Mouse (Mus musculus): ENCODE results near the gene Phldb2. TPM values are rescaled to one million over a fixed set of nuclear protein-coding genes. Genes with fewer than 3 reads are reported as not detected.

The Phldb2 gene
- total and polyA plus RNA-seq, 3 experiments, result 0.55 TPM; not detected in 2

DNA sequence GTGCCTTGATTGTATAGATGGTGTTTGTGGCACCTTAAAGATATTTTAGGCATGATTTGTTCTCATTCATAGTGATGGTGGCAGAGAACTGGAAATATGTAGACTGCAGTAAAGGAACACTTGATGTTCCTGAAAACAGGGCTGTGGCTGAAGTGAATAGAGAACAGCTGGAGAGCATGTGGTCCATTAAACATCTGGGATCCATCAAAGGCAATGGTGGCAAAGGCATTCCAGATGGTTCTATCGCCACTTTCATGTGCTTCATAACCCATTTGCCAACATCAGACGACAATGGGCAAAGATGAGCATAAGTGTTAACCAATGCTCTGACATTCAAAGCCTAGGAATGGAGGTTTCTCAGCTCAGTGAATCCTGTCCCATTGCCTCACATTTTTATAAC, 56.8 kb downstream of the Phldb2 start:
- no peaks in the 10 kb centered on the region for H3K36me3 ChIP-seq (replicated peaks)
- H3K27me3 ChIP-seq (ENCODE audit: insufficient read depth, low read length), result no peaks in the 10 kb centered on the region
- no peak overlapping the region for H3K4me3 ChIP-seq (ENCODE audit: low read depth, low read length)
- DNase-seq (ENCODE audit: low spot score) (no peak), ATAC-seq (ENCODE audit: extremely low read depth, insufficient number of reproducible peaks, low FRiP score, poor library complexity, severe bottlenecking) (no peak)
- no peak for TF ChIP-seq CTCF (IDR thresholded peaks at IDR 0.05; ENCODE audit: low read depth, low read length)
- TF ChIP-seq GATA2 (IDR thresholded peaks at IDR 0.05; ENCODE audit: borderline replicate concordance, low read depth, low read length), result no peak
- no peak for TF ChIP-seq TAL1 (conservative IDR thresholded peaks at IDR 0.05; ENCODE audit: low read depth, low read length)
- TF ChIP-seq POLR2AphosphoS5 (IDR thresholded peaks at IDR 0.05; ENCODE audit: insufficient replicate concordance, low read depth, low read length), result no peak
- no peak for TF ChIP-seq GATA1 (IDR thresholded peaks at IDR 0.05; ENCODE audit: borderline replicate concordance, low read length)
- no peaks in the 10 kb centered on the region for H3K9me3 ChIP-seq (replicated peaks)
- no peaks in the 10 kb centered on the region for H3K4me1 ChIP-seq (ENCODE audit: insufficient read depth, low read depth, low read length)

DNA sequence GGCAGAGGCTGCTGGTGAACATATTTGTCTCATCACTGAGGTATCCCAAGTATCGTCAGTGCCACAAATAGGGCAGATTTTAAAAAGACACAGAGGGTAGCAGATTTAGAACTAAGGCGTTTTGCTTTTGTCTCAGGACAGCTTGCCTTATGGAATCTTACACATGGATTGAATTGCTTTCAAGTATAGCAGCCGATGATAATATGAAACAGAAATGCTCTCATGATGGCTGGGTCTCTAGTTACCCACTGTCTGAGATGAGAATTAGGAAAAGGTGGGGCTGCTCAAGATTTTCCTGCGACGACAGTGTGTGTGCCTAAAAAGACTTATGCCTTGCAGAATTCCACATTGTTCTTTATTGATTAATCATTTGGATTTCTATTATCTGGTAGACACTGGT, 58.4 kb downstream of the Phldb2 start:
- Histone ChIP-seq H3K9me3 (replicated peaks) (no peaks in the 10 kb centered on the region), H3K36me3 (replicated peaks) (no peaks in the 10 kb centered on the region), H3K4me1 (ENCODE audit: insufficient read depth, low read depth, low read length) (no peaks in the 10 kb centered on the region), H3K4me3 (ENCODE audit: low read depth, low read length) (no peak overlapping the region), H3K27me3 (ENCODE audit: insufficient read depth, low read length) (no peaks in the 10 kb centered on the region)
- ATAC-seq (ENCODE audit: extremely low read depth, insufficient number of reproducible peaks, low FRiP score, poor library complexity, severe bottlenecking) (no peak), DNase-seq (ENCODE audit: low spot score) (no peak)
- no peak for TF ChIP-seq TAL1 (conservative IDR thresholded peaks at IDR 0.05; ENCODE audit: low read depth, low read length)
- no peak for TF ChIP-seq GATA1 (IDR thresholded peaks at IDR 0.05; ENCODE audit: borderline replicate concordance, low read length)
- no peak for TF ChIP-seq POLR2AphosphoS5 (IDR thresholded peaks at IDR 0.05; ENCODE audit: insufficient replicate concordance, low read depth, low read length)

DNA sequence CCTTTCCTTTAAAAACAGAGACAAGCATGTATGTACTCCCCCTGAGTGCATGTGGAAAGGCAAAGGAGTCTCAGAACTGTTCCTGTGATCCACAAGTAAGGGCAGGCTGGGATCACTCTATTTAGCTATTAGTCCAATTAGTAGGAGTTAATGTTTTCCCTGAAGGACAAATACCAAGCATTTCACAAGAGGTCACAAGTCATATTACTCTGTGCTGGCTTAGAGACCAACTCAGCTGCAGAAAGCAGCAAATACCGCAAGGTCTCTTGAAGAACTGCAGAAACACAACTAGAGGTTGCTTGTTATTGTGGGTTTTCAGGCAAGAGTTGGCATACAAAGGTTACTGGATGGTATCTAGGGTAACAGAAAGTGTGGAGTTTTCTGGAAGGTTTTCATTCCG, 59.6 kb downstream of the Phldb2 start:
- Histone ChIP-seq H3K4me3 (ENCODE audit: low read depth, low read length) (no peak overlapping the region), H3K36me3 (replicated peaks) (no peaks in the 10 kb centered on the region), H3K4me1 (ENCODE audit: insufficient read depth, low read depth, low read length) (no peaks in the 10 kb centered on the region), H3K27me3 (ENCODE audit: insufficient read depth, low read length) (no peaks in the 10 kb centered on the region), H3K9me3 (replicated peaks) (no peaks in the 10 kb centered on the region)
- ATAC-seq (ENCODE audit: extremely low read depth, insufficient number of reproducible peaks, low FRiP score, poor library complexity, severe bottlenecking) (no peak), DNase-seq (ENCODE audit: low spot score) (no peak)
- TF ChIP-seq CTCF (IDR thresholded peaks at IDR 0.05; ENCODE audit: low read depth, low read length) (no peak), TAL1 (conservative IDR thresholded peaks at IDR 0.05; ENCODE audit: low read depth, low read length) (no peak)

DNA sequence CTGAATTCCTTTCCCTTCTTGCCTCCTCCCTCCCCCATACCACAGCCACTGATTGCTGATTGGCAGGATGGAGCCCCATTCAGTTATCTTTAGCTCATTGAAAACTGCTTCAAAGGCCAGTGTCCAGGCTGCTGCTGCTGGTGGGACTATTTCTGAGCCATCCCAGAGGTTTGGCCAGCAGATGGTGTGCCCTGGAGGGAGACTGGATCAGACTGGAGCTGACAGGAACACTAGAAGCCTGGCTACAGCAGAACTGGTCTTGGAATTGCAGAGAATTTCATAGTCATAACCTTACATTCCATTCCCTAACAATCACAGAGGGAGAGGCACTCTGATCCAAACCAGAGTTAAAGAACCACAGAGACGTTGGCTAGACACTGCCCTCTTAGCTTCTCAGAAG, 60.5 kb downstream of the Phldb2 start:
- Histone ChIP-seq H3K36me3 (replicated peaks) (no peaks in the 10 kb centered on the region), H3K4me3 (ENCODE audit: low read depth, low read length) (no peak overlapping the region), H3K9me3 (replicated peaks) (no peaks in the 10 kb centered on the region), H3K27me3 (ENCODE audit: insufficient read depth, low read length) (no peaks in the 10 kb centered on the region), H3K4me1 (ENCODE audit: insufficient read depth, low read depth, low read length) (no peaks in the 10 kb centered on the region)
- no peak for DNase-seq (ENCODE audit: low spot score)
- ATAC-seq (ENCODE audit: extremely low read depth, insufficient number of reproducible peaks, low FRiP score, poor library complexity, severe bottlenecking), result no peak
- TF ChIP-seq POLR2AphosphoS5 (IDR thresholded peaks at IDR 0.05; ENCODE audit: insufficient replicate concordance, low read depth, low read length) (no peak), TAL1 (conservative IDR thresholded peaks at IDR 0.05; ENCODE audit: low read depth, low read length) (no peak), CTCF (IDR thresholded peaks at IDR 0.05; ENCODE audit: low read depth, low read length) (no peak), GATA1 (IDR thresholded peaks at IDR 0.05; ENCODE audit: borderline replicate concordance, low read length) (no peak), GATA2 (IDR thresholded peaks at IDR 0.05; ENCODE audit: borderline replicate concordance, low read depth, low read length) (no peak)

DNA sequence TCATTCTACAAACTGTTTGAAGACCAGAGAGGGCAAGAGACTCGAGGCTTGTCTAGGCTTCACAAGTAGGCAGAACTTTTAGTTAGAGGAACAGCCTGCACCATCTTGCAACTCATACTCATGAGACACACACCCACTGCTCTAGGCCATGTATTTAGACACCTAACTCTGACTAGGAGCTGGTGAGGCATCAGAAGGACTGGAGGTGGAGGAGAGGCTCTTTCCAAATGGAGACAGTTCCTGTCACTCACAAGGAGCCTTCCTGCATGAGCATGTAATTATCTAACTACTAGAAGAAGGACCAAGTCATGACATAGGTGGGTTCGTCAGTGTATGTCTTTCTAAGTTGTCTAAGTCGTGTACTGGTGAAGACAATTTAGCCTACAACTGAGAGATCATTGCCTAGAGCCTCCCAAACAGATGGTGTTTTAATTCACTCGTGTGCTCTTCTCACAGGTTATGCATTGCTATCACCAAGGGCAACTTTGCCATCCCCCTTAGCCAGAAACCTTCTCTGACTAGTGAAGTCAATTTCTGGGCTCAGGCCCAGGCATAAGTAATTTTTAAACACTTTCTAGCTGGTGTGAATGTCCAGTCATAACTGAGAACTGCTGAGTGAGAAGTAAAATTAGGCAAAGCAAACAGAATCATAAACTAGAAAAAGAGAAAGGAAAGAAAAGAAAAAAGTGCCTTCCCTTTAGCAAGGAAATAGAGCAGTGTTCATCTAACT, 62.8 kb downstream of the Phldb2 start:
- H3K4me1 ChIP-seq (ENCODE audit: insufficient read depth, low read depth, low read length), result no peaks in the 10 kb centered on the region
- ATAC-seq (ENCODE audit: extremely low read depth, insufficient number of reproducible peaks, low FRiP score, poor library complexity, severe bottlenecking), result no peak
- TF ChIP-seq GATA2 (IDR thresholded peaks at IDR 0.05; ENCODE audit: borderline replicate concordance, low read depth, low read length) (no peak), POLR2AphosphoS5 (IDR thresholded peaks at IDR 0.05; ENCODE audit: insufficient replicate concordance, low read depth, low read length) (no peak)

DNA sequence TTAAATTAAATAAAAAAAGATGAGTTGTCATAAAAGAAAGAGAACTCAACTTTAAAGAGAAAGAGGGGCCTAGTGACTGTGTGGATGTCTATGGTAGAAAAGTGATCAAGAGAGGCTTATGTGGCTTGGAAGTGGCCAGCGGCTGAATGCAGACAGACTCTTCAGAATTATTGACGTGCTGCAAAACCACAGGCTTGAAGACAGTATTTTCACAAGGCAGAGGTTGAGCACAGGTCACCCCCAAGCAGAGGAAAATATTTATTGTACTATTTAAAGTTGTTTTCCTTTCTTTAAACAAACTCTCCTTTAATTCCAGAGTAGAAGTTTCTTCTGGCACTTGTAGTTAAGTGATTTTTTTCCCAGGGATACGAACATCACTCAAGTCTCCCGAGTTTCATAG, 63.8 kb downstream of the Phldb2 start:
- no peak for TF ChIP-seq GATA2 (IDR thresholded peaks at IDR 0.05; ENCODE audit: borderline replicate concordance, low read depth, low read length)
- TF ChIP-seq TAL1 (conservative IDR thresholded peaks at IDR 0.05; ENCODE audit: low read depth, low read length), result no peak
- no peak for TF ChIP-seq POLR2AphosphoS5 (IDR thresholded peaks at IDR 0.05; ENCODE audit: insufficient replicate concordance, low read depth, low read length)
- no peak for TF ChIP-seq CTCF (IDR thresholded peaks at IDR 0.05; ENCODE audit: low read depth, low read length)
- no peak for TF ChIP-seq GATA1 (IDR thresholded peaks at IDR 0.05; ENCODE audit: borderline replicate concordance, low read length)
- Histone ChIP-seq H3K36me3 (replicated peaks) (no peaks in the 10 kb centered on the region), H3K4me1 (ENCODE audit: insufficient read depth, low read depth, low read length) (no peaks in the 10 kb centered on the region), H3K9me3 (replicated peaks) (no peaks in the 10 kb centered on the region; the same call in 1 of the 2 replicates), H3K4me3 (ENCODE audit: low read depth, low read length) (no peak overlapping the region), H3K27me3 (ENCODE audit: insufficient read depth, low read length) (no peaks in the 10 kb centered on the region)
- no peak for DNase-seq (ENCODE audit: low spot score)
- no peak for ATAC-seq (ENCODE audit: extremely low read depth, insufficient number of reproducible peaks, low FRiP score, poor library complexity, severe bottlenecking)

More for the DNA sequence above, 62.8 kb downstream of the Phldb2 start:
- H3K9me3 ChIP-seq (replicated peaks), result no peaks in the 10 kb centered on the region; the same call in 1 of the 2 replicates
- H3K36me3 ChIP-seq (replicated peaks), result no peaks in the 10 kb centered on the region
- no peak for DNase-seq (ENCODE audit: low spot score)
- no peaks in the 10 kb centered on the region for H3K27me3 ChIP-seq (ENCODE audit: insufficient read depth, low read length)
- no peak overlapping the region for H3K4me3 ChIP-seq (ENCODE audit: low read depth, low read length)

DNA sequence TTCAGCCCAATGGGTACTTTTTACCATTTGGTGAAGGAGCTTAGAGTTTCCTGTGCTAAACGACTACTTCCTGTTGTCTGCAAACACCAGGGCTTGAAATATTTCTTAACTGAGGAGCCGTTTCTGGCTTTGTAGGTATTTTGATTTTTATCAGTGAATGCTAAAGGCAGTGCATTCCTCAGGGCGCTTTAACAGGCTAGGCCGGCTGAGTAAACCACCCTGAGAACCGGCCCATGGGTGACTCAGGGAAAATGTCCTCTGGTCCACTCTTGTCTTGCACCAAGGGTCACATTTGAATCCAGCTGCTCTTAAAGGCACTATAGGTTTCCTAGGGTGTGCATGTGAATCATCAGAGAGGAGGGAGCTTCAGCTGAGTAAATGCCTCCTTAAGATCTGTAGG, 66.8 kb downstream of the Phldb2 start:
- Histone ChIP-seq H3K4me3 (ENCODE audit: low read depth, low read length) (no peak overlapping the region), H3K36me3 (replicated peaks) (no peaks in the 10 kb centered on the region), H3K27me3 (ENCODE audit: insufficient read depth, low read length) (no peaks in the 10 kb centered on the region), H3K4me1 (ENCODE audit: insufficient read depth, low read depth, low read length) (no peaks in the 10 kb centered on the region), H3K9me3 (replicated peaks) (no peaks in the 10 kb centered on the region; the same call in 1 of the 2 replicates)
- no peak for ATAC-seq (ENCODE audit: extremely low read depth, insufficient number of reproducible peaks, low FRiP score, poor library complexity, severe bottlenecking)
- no peak for TF ChIP-seq POLR2AphosphoS5 (IDR thresholded peaks at IDR 0.05; ENCODE audit: insufficient replicate concordance, low read depth, low read length)
- TF ChIP-seq TAL1 (conservative IDR thresholded peaks at IDR 0.05; ENCODE audit: low read depth, low read length), result no peak
- no peak for TF ChIP-seq CTCF (IDR thresholded peaks at IDR 0.05; ENCODE audit: low read depth, low read length)
- no peak for TF ChIP-seq GATA2 (IDR thresholded peaks at IDR 0.05; ENCODE audit: borderline replicate concordance, low read depth, low read length)
- TF ChIP-seq GATA1 (IDR thresholded peaks at IDR 0.05; ENCODE audit: borderline replicate concordance, low read length), result no peak
- no peak for DNase-seq (ENCODE audit: low spot score)
